16 mouse cellular contexts compared by ENCODE assay signal in the genomic region with DNA sequence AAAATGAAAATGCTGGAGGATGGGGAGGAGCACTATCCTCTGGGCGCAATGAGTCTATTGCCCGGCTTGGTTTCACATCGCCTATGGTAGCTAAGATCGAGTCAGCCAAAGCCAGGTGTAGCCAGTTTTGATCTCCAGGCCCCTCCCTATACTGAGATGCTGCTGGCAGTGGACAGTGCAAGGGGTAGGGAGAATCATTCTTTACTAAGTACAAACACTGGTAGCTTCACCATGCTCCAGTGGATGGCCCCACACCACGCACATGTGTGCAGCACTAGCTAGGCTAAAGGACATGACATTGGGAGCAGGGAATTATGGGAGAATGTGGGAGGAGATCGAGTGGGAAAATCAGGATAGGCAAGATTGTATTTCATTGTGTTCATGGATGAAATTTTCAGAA. TPM values are rescaled to one million over a fixed set of nuclear protein-coding genes. Genes with fewer than 3 reads are reported as not detected.
DNase-seq lines count a peak whose midpoint lies in the region; ATAC-seq and TF ChIP-seq lines count a peak whose summit lies in the region.
"Had no signal": no experiment of that assay in that cellular context is flagged by ENCODE, and none has a peak within 500 bp of the region (broad histone marks: within the 10 kb centered on the region; RNA-seq: fewer than 3 reads in every experiment).

No protein-coding gene starts in this region.

- H3K4me2 ChIP-seq in heart, embryonic 13.5 days: peak overlapping the region; percentile 24; the same call in 1 of the 2 replicates
- H3K4me2 ChIP-seq in forebrain, postnatal 0 days (ENCODE audit: low read depth): no peak overlapping the region
- H3K4me2 ChIP-seq in midbrain, embryonic 13.5 days (replicated peaks): no peak overlapping the region

- H3K9me3 ChIP-seq in heart, embryonic 13.5 days: no peaks in the 10 kb centered on the region
- H3K9me3 ChIP-seq in embryonic facial prominence, embryonic 10.5 days: no peaks in the 10 kb centered on the region
- no peaks in the 10 kb centered on the region for H3K9me3 ChIP-seq in forebrain, postnatal 0 days (ENCODE audit: low read length)
- no peaks in the 10 kb centered on the region for H3K9me3 ChIP-seq in midbrain, embryonic 13.5 days

- H3K36me3 ChIP-seq in heart, embryonic 13.5 days: no peaks in the 10 kb centered on the region
- H3K36me3 ChIP-seq in embryonic facial prominence, embryonic 10.5 days (replicated peaks): no peaks in the 10 kb centered on the region
- H3K36me3 ChIP-seq in forebrain, postnatal 0 days (ENCODE audit: insufficient read depth): no peaks in the 10 kb centered on the region
- H3K36me3 ChIP-seq in midbrain, embryonic 13.5 days: no peaks in the 10 kb centered on the region

- no peak for DNase-seq in heart, postnatal 25 days (ENCODE audit: low spot score)
- DNase-seq in embryonic facial prominence, embryonic 10.5 days (ENCODE audit: low spot score): no peak
- DNase-seq in forebrain, postnatal 0 days: no peak
- DNase-seq in adrenal gland, adult 8-10 months: no peak
- DNase-seq in MN1 (ENCODE audit: low spot score): no peak
- DNase-seq in spleen, adult 12 weeks (ENCODE audit: low spot score): no peak
- DNase-seq: gastrocnemius, postnatal 14 days; kidney, adult 9 months; right cerebral cortex, postnatal 14 days had no signal

- ATAC-seq in heart, embryonic 13.5 days (ENCODE audit: extremely low read depth, insufficient number of reproducible peaks, low FRiP score, low TSS enrichment): no peak
- ATAC-seq in forebrain, postnatal 0 days: no peak
- ATAC-seq in midbrain, embryonic 13.5 days: peak; percentile 9; the same call in 1 of the 2 replicates

- H3K27ac ChIP-seq in heart, embryonic 13.5 days (replicated peaks): no peak overlapping the region
- peak overlapping the region; percentile 70 for H3K27ac ChIP-seq in embryonic facial prominence, embryonic 10.5 days (replicated peaks)
- H3K27ac ChIP-seq in forebrain, postnatal 0 days (ENCODE audit: low read depth, low read length): 0 out of 2 replicates have a peak overlapping the region, but pooled peaks have one; percentile 24
- H3K27ac ChIP-seq in midbrain, embryonic 13.5 days: peak overlapping the region; percentile 59
- H3K27ac ChIP-seq: liver, embryonic 14.5 days; macrophage had no signal

- H3K27me3 ChIP-seq in heart, embryonic 13.5 days (replicated peaks): no peaks in the 10 kb centered on the region
- H3K27me3 ChIP-seq in embryonic facial prominence, embryonic 10.5 days (replicated peaks; ENCODE audit: low read depth, poor library complexity, severe bottlenecking): no peaks in the 10 kb centered on the region; the same call in 1 of the 2 replicates
- no peaks in the 10 kb centered on the region for H3K27me3 ChIP-seq in forebrain, postnatal 0 days (ENCODE audit: insufficient read depth, low read length)
- H3K27me3 ChIP-seq in midbrain, embryonic 13.5 days: no peaks in the 10 kb centered on the region

- no peak overlapping the region for H3K4me3 ChIP-seq in heart, embryonic 13.5 days
- H3K4me3 ChIP-seq in embryonic facial prominence, embryonic 10.5 days: no peak overlapping the region
- H3K4me3 ChIP-seq in forebrain, postnatal 0 days (ENCODE audit: low read depth, low read length): no peak overlapping the region
- H3K4me3 ChIP-seq in midbrain, embryonic 13.5 days (replicated peaks): no peak overlapping the region

- no peak overlapping the region for H3K9ac ChIP-seq in heart, embryonic 13.5 days
- no peak overlapping the region for H3K9ac ChIP-seq in forebrain, postnatal 0 days
- no peak overlapping the region for H3K9ac ChIP-seq in midbrain, embryonic 13.5 days (replicated peaks)
- H3K9ac ChIP-seq: liver, embryonic 14.5 days had no signal

- peaks cover 32% of the 10 kb centered on the region for H3K4me1 ChIP-seq in heart, embryonic 13.5 days
- peaks cover 34% of the 10 kb centered on the region for H3K4me1 ChIP-seq in embryonic facial prominence, embryonic 10.5 days
- H3K4me1 ChIP-seq in forebrain, postnatal 0 days (ENCODE audit: insufficient read depth): peaks cover 25% of the 10 kb centered on the region
- peaks cover 76% of the 10 kb centered on the region for H3K4me1 ChIP-seq in midbrain, embryonic 13.5 days (replicated peaks)

- WGBS in heart, embryonic 13.5 days: 71% methylated on average over 6 of the region's 6 CpGs
- WGBS in embryonic facial prominence, embryonic 10.5 days: 74% methylated on average over 6 of the region's 6 CpGs
- WGBS in forebrain, postnatal 0 days: 63% methylated on average over 6 of the region's 6 CpGs
- 63% methylated on average over 6 of the region's 6 CpGs for WGBS in midbrain, embryonic 13.5 days

- intact Hi-C loops in heart, postnatal 25 days (cut with DNase I): no loop called here

- TF ChIP-seq CTCF in forebrain, postnatal 0 days (IDR thresholded peaks at IDR 0.05; ENCODE audit: low read depth): no peak

RNA-seq across cellular contexts. Expression of a gene that starts 53.2 kb away (rescaled TPM):
- not detected in 2 replicates for polyA plus RNA-seq in heart, embryonic 13.5 days (2015; fragmentation: Nextera tagmentation; extraction: Ambion mirVana)
- not detected for total RNA-seq in heart, postnatal 25 days (2021)
- not detected in 2 replicates for polyA plus RNA-seq in embryonic facial prominence, embryonic 10.5 days (2016; fragmentation: Nextera tagmentation; extraction: Ambion mirVana)
- total RNA-seq in forebrain, postnatal 0 days (2014; rRNA removed): not detected in 2 replicates
- polyA plus RNA-seq in forebrain, postnatal 0 days (2015; fragmentation: Nextera tagmentation; extraction: Ambion mirVana): not detected in 2 replicates
- polyA plus RNA-seq in midbrain, embryonic 13.5 days (2015; fragmentation: Nextera tagmentation; extraction: Ambion mirVana): not detected in 2 replicates
- total RNA-seq in adrenal gland, adult 8-10 months (2022): not detected
- total RNA-seq: gastrocnemius, postnatal 14 days had no signal
- polyA plus RNA-seq: heart, postnatal 0 days; liver, embryonic 14.5 days; macrophage; neural tube, embryonic 11.5 days; stomach, embryonic 14.5 days had no signal
